ENCODE assay signal across 20 mouse cellular contexts in genomic region chr13:24814616-24815015, GRCm38 (mm10). TPM values are rescaled to one million over a fixed set of nuclear protein-coding genes. Genes with fewer than 3 reads are reported as not detected.
"Had no signal": no experiment of that assay in that cellular context is flagged by ENCODE, and none has a peak within 500 bp of the region (broad histone marks: within the 10 kb centered on the region; RNA-seq: fewer than 3 reads in every experiment).

No protein-coding gene starts in this region.

- H3K27ac ChIP-seq: midbrain, embryonic 10.5 days; midbrain, embryonic 12.5 days; neural tube, embryonic 13.5 days; neural tube, embryonic 15.5 days had no signal

- H3K4me2 ChIP-seq: lung, embryonic 14.5 days; midbrain, embryonic 12.5 days; neural tube, embryonic 13.5 days; neural tube, embryonic 15.5 days had no signal

- H3K9me3 ChIP-seq: midbrain, embryonic 10.5 days; midbrain, embryonic 12.5 days; neural tube, embryonic 13.5 days; neural tube, embryonic 15.5 days had no signal

- H3K4me3 ChIP-seq: midbrain, embryonic 10.5 days; midbrain, embryonic 12.5 days; myocyte; neural tube, embryonic 13.5 days; neural tube, embryonic 15.5 days had no signal

- H3K9ac ChIP-seq: lung, embryonic 14.5 days; midbrain, embryonic 12.5 days; neural tube, embryonic 13.5 days; neural tube, embryonic 15.5 days had no signal

- DNase-seq: lung, adult 18-20 months; lung, embryonic 14.5 days; lung, postnatal 10 days; lung, postnatal 4 days; midbrain, embryonic 14.5 days; retina, postnatal 1 day; right cerebral cortex, adult 18-20 months; right cerebral cortex, postnatal 25 days; right cerebral cortex, postnatal 4 days; spleen, adult 18-20 months; thymus, adult 18-20 months; thymus, postnatal 14 days; thymus, postnatal 36 days had no signal

- H3K4me1 ChIP-seq: midbrain, embryonic 10.5 days; midbrain, embryonic 12.5 days; neural tube, embryonic 13.5 days; neural tube, embryonic 15.5 days had no signal

- ATAC-seq: midbrain, embryonic 16.5 days had no signal

- H3K27me3 ChIP-seq: midbrain, embryonic 12.5 days; neural tube, embryonic 13.5 days; neural tube, embryonic 15.5 days had no signal

RNA-seq across cellular contexts. Expression of gene D130043K22Rik, which starts 30.3 kb away (rescaled TPM):
- total RNA-seq: megakaryocyte, adult 5-6 weeks had no signal
- polyA plus RNA-seq: myocyte had no signal
